Mouse (Mus musculus) A20 (cell line): ENCODE data around the gene Zfr2.

Source experiments
- DNase-seq: peaks from one replicate; pipeline ENCODE4 v3.0.0-alpha.2; 2011; ENCODE audit warnings: low read depth, low spot score

Gene Zfr2

DNA sequence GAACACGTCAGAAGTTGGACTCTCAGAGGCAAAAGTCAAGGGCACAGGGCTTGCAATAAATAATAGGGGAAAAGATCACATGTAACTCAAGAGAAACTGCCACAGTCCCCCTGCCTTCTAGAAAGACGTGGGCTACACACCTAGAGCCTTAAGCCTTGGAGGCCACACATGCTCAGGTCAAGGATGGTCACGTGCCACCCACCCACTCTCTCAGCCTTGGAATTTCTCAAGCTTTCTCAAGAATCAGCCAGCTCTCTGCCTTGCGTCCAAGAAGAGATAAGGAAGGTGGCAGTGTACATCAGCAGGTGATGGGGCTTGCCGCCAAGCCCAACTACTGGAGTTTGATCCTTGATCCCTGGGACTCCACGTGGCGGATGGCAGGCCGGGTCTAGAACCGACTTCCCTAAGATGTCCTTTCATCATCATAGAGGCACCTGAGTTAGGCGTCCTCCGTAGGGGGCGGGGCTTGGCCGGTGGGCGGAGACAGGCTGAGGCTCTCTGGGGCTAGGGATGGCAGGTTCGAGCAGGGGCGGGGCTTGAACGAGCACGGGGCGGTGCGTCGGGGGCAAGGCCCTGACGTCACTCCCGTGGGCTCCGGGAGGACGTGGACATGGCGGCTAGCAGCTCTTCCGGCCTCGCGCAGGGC is at the start of gene Zfr2:
Gene Zfr2, plus strand, starts transcription at position 576 of the 646 bp plus-strand sequence.
- DNase-seq = peak; percentile 98

DNA sequence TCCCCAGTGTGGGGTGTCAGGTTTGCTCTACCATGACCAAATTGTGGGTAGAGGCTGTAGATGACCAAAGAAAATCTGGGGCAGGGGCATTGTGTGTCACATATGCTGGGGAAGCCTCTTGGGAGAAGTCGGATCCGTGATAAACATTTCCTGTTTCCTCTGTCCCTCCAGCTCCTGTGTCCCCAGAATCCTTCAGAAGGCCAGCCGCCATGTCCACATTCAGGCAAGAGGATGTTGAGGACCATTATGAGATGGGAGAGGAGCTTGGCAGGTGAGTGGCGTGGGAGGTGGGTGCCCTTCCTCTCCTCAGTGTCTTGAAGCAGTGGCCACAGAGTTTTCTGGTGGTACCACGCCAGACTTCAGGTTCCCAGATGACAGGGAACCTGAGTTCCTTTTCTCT is 49.1 kb upstream of the Zfr2 start, which contains the start of gene 4930442H23Rik:
Gene 4930442H23Rik, minus strand, starts transcription at position 45 of the 400 bp plus-strand sequence.
- no peak for DNase-seq

DNA sequence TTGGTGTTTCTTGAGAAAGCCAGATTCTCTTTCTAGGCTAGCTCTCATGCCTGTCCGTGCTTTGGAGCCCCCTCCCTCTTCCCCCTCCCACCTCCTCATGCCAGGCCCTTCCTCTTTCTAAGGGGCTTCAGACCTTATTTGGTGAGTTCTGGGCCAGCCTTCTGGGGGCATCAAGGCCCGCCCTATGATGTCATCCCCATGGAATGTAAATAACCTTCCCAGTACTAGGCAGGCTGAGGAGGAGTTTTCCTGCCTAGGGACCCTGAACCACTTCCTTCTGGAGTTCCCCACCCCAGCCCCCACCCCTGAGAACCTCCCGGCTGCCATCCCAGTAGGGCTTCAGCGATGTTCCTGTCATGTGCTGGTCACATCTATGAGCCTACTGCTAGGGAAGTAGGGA is 48.2 kb upstream of the Zfr2 start:
- DNase-seq = no peak

- DNase-seq = no peak
Measured at GRCm38 (mm10) chr10:81187161-81187560, 45.8 kb upstream of the Zfr2 start.

GRCm38 (mm10) chr10:81189821-81190220 is 43.1 kb upstream of the Zfr2 start:
- no peak for DNase-seq

GRCm38 (mm10) chr10:81190236-81190911 is 42.6 kb upstream of the Zfr2 start:
- DNase-seq = peak; percentile 69

DNA sequence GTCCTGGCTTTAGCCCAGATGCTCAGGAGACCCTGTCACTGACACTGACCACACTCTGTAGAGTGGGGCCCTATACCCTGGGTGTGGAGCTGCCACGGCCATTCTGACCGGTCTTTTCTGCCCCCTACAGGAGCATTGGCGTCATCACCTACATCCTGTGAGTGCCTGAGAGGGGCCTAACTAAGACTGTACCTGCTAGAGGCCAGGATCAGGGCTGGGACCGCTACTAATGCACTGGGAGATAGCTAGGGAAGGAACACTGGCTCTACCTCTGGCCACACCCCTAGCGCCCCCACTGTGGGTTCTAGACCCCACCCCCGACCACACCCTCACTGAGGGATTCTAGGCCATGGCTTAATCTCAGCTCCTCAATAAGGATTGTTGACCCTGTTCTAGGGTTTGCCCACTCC is 42.0 kb upstream of the Zfr2 start:
- peak; percentile 62 for DNase-seq

DNA sequence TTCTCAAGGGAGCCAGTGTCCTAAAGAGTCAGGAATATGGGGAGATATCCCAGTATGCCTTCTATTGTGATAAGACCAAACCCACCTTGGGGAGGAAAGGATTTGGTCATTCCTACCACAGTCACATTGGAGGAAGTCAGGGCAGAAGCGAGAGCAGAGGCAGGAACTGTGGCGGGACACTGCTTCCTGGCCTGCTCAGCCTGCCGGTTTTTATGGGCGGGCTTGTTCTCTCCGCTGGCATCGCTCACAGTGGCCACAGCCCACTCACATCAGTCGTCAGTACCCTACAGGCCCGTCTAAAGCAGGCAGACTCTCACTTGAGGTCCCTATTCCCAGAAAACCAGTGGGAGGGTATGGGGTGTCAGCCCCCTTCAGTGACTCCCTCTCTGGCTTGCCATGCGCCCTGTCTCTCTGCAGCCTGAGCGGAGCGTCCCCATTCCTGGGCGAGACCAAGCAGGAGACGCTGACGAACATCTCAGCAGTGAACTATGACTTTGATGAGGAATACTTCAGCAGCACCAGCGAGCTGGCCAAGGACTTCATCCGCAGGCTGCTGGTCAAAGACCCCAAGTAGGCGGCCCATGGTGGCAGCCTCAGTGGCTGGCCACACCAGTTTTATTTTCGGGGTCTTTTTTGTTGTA is 41.5 kb upstream of the Zfr2 start:
- no peak for DNase-seq

DNA sequence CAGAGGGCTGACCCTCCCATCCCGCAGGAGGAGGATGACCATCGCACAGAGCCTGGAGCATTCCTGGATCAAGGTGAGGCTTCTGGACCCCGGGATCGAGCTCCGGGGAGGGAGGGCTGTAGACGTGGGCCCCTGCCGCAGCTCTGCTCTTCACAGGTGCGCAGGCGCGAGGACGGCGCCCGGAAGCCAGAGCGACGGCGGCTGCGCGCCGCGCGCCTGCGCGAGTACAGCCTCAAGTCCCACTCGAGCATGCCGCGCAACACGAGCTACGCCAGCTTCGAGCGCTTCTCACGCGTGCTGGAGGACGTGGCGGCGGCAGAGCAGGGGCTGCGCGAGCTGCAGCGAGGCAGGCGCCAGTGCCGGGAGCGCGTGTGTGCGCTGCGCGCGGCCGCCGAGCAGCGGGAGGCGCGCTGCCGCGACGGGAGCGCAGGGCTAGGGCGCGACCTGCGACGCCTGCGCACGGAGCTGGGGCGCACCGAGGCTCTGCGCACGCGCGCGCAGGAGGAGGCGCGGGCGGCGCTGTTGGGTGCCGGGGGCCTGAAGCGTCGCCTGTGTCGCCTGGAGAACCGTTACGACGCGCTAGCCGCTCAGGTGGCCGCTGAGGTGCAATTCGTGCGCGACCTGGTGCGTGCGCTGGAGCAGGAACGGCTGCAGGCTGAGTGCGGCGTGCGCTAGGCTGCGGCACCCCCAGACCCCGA is 40.5 kb upstream of the Zfr2 start:
- peak; percentile 96 for DNase-seq

GRCm38 (mm10) chr10:81192968-81193501 is 39.9 kb upstream of the Zfr2 start:
- peak; percentile 80 for DNase-seq

DNA sequence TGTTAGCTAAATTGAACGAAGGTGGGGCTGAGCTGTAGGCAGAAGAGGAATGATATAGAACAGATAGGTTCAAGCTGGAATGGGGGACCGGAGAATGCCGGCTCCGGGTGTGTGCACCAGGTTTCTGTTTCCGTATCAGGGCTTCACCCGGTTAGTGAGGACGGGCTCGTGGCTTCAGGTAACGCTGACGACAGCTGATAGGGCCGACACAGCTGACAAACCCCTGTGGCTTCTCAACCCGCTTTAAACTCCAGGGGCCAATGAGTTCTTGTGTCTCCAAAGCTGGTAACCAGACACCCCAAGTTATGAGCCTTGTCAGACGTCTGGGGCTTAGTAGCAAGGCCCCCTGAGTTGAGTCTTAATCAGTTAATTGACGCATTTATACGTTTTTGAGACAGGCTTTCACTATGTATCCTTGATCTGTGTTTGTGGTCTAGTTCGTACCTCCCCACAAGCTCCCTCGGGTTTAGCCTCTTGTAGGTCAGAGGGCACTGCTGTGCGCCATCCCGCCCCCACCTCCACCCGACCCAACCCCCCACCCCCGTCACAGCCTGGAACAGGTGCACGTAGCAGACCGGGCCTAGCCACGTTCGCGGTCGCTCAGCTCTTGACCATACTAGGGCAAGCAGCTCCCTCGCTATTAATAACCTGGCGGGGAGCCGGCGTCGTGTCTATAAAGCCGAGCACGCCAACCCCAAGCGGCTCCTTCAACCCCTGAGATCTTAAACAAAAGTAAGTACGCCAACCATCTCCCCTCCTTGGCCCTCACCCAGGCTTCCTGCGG is 38.8 kb upstream of the Zfr2 start:
- peak; percentile 95 for DNase-seq

GRCm38 (mm10) chr10:81195300-81195699 is 37.7 kb upstream of the Zfr2 start:
- DNase-seq = peak; percentile 57

DNA sequence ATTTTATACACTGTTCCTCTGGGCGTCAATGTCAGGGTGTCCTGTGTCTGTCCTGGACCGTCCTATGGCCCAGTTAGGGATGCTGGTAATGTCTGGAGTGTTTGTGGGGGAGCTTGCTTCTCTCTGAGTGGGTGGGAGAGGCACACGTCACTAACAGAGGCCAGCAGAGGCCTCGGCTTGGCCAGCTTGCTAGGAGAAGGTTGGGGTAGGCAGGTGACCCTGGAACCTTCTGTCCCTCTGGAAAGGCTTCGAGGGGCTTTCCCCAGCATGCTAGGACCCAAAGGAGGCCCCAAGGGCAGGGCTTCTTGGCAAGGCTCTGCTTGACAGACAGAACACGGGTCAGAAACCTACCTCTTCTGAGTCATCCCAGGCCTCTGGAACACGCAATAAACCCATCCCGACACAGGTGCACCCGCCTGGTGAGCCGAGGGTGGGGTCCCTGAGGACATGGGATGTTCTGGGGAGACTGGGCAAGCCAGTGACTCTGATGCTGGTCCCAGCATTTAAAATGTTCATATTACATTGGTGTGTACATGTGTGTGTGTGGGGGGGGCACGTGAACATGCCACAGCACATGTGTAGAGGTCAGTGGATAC is 36.4 kb upstream of the Zfr2 start:
- no peak for DNase-seq

- DNase-seq = no peak
Measured at GRCm38 (mm10) chr10:81197305-81197704, 35.6 kb upstream of the Zfr2 start.

DNA sequence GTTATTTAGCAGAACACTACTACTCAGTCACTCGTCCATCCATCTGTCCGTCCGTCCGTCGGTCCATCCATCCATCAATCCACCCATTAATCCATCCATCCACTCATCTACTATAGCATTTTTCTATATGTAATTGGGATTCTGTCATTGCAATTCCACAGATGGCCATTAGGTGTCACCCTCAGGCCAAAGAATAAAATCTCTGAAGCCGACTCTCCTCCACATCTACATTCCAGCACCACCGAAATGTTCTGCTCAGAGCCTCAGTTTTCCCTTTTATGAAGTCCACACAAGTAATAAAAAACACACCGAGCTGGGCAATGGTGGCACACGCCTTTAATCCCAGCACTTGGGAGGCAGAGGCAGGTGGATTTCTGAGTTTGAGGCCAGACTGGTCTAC is 34.7 kb upstream of the Zfr2 start:
- peak; percentile 73 for DNase-seq

- DNase-seq = no peak
Measured at GRCm38 (mm10) chr10:81198990-81199389, 34.0 kb upstream of the Zfr2 start.

- no peak for DNase-seq
Measured at GRCm38 (mm10) chr10:81200141-81200540, 32.8 kb upstream of the Zfr2 start.

DNA sequence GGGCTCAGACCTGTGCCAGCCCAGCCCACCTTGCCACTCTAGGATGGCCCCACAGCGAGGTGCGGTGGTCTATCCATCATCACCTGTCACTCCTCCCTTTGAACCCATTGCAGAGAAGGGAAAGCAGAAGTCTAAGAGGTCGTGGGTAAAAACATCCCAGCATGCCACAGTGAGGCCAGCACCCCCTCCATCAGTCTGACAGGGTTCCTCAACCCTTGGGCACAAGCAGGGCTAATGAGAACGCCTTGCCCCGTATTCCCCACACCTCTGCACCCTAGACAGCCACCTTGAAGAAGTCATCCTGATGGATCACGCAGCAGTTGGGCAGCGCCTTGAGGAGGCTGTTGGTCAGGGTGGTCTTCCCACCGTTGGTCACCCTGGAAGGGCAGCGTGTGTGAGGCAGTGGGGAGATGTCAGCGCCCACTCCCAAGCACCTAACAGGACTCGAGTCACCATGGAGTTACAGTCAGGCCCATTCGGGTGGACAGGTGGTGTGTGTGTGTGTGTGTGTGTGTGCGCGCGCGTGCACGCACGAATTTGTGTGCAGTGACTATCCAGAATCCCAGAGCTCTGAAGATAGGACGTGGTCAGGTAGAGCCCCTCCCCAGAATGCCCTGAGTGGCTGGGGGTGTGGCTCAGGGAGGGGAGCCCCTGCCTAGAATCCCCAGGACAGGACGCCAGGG is 32.2 kb upstream of the Zfr2 start:
- no peak for DNase-seq

DNA sequence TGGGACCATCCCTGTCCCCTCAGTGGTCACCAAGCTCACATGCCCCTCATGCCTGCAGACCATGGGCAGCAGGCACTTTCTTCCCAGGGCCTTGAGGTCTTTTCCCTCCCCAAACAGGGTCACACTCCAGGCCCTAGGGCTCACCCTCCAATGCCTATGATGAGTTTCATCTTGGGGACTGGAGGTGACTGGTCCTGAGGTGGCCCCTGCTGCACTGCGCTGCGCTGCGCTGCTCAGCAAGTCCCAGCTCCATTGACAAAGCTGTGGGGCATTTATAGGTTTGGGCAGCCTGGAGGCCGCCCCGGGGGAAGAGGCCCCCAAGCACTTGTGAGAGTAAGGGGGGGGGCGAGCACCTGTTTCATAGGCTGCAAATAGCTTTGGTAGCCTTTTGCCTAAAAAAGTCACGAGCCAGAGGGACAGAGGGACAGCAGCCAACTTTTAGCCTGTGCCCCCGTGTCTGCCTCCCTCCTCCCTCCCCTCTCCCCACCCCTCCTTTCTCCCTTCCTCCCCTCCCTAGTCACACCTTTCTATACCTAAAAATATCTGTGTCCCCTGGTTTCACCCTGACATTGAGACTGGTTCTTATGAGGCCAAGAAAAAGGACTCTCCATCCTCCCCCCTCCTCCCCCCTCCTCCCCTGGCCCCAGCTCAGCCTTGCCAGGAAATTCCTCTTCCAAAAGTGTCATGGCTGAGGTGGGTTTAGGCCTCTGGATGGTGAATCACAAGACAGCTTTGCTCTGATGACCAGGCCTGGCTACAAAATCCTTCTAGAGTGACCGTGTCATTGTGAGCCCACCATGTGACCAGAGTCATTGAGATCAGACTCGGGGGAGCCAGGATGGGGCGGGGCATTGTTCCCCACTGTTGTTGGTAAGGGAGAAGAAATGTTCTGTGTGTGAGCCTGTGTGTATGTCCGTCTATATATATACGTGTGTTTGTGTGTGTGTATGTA is 30.9 kb upstream of the Zfr2 start, which contains the start of gene Nmrk2:
Gene Nmrk2, minus strand, starts transcription at position 245 of the 952 bp plus-strand sequence.
- DNase-seq = no peak
